Mouse (Mus musculus) heart, embryonic 10.5 days (tissue): ENCODE data around the gene Gli1. TPM values are rescaled to one million over a fixed set of nuclear protein-coding genes. Genes with fewer than 3 reads are reported as not detected.

Experiments used
- DNase-seq: peaks from one replicate; pipeline ENCODE4 v3.0.0-alpha.2; 2017; ENCODE audit warnings: low spot score
- H3K27ac ChIP-seq: fragments of 300-500 bp; sonication (generic); 2 replicates; pipeline ENCODE4 v1.5.1; 2016; ENCODE audit warnings: mild to moderate bottlenecking
- H3K27me3 ChIP-seq: fragments of 300-500 bp; sonication (generic); 2 replicates; pipeline ENCODE4 v1.6.1; 2016; ENCODE audit warnings: mild to moderate bottlenecking; ENCODE audit not compliant: poor library complexity, insufficient read depth, severe bottlenecking
- H3K36me3 ChIP-seq: fragments of 300-500 bp; sonication (generic); 2 replicates; pipeline ENCODE4 v1.6.1; 2016; ENCODE audit warnings: mild to moderate bottlenecking, moderate library complexity
- H3K4me1 ChIP-seq: fragments of 300-500 bp; sonication (generic); 2 replicates; pipeline ENCODE4 v1.6.1; 2016; ENCODE audit warnings: mild to moderate bottlenecking
- H3K4me3 ChIP-seq: fragments of 300-500 bp; sonication (generic); 2 replicates; pipeline ENCODE4 v1.5.1; 2016; ENCODE audit warnings: mild to moderate bottlenecking, moderate library complexity
- H3K9me3 ChIP-seq: fragments of 300-500 bp; sonication (generic); 2 replicates; pipeline ENCODE4 v1.6.1; 2016; ENCODE audit warnings: mild to moderate bottlenecking, moderate library complexity
- WGBS: fragments of 180-500 bp; shearing (Covaris S2); methylation state at CpG from one replicate; pipeline ENCODE4 v1.1.7; 2016; 5-methylcytosine and 5-hydroxymethylcytosine counted together
- polyA plus RNA-seq: library from polyadenylated mRNA; unstranded; fragments of >200 nt; fragmentation: Nextera tagmentation; extraction: Ambion mirVana; gene quantifications from 2 replicates; pipeline ENCODE4 v1.2.1, GENCODE M21; 2016

Gli1 gene
- polyA plus RNA-seq, 1 experiment from 2014 or later: 4.8 TPM

DNA sequence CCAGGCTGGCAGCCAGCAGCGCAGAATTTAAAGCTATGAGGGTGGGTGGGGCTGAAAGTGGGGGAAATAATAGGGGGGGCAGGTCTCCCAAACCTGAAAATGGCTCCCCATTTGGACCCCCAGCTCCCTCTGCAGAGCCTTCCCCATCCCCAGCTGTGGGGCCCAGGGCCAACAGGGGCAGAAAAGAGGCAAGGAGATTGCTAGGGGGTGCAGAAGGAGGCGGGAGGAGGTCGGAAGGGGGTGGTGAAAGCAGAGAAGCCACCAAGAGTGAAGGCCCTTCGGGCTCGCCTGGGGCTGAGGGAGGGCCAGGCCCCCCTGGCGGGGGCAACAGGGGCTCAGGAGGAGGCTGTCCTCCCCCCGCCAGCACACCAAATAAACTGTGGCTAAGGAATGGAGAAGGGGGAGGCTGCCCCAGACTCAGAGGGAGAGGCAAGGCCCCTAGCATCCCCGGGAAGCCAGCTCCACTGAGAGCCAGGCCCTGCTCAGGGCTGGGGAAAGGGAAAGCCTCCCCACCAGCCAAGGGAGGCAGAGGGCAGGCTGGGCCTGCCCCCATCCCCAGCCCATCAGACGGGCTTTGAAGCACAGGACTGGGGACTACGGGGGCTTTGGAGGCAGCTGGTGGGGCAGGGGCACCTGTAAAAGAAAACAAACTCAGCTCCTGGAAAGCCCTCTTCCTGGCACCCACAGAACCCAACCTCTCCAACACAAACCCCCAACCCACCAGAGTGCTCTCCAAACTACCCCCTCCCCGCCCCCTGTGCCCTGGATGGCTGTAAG is 56.9 kb downstream of the Gli1 start:
- Histone ChIP-seq H3K9me3 (no peaks in the 10 kb centered on the region), H3K4me1 (peaks cover 44% of the 10 kb centered on the region), H3K27ac (peak overlapping the region; percentile 6; the same call in 1 of the 2 replicates), H3K27me3 (no peaks in the 10 kb centered on the region), H3K4me3 (no peak overlapping the region), H3K36me3 (peaks cover 77% of the 10 kb centered on the region)
- WGBS: 74% methylated on average over 11 of the region's 11 CpGs
- no peak for DNase-seq

DNA sequence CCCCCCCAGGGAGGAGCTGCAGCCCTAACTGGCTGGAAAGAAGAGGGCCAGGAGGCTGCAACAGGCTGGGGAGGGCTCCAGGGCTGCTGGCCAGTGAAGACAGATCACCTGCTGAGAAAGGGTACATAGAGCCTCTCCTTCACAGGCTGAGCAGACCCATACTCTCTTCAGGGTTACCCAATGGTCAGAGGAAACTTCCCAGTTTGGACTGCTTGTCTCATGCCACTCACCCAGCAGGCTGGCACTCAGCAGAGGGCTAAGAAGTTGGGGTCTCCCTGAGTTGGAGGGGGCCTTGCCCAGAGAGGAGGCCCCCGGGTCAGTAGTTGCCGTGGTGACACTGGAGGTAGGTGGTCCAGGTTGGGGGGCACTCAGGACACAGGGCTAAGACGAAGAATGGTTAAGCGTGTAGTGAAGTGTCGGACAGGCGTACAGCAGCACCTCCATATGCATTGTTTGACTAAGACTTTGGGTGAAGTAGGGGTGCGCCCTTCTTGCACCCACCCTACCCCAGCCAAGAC is 57.6 kb downstream of the Gli1 start:
- H3K36me3 ChIP-seq: peaks cover 85% of the 10 kb centered on the region

DNA sequence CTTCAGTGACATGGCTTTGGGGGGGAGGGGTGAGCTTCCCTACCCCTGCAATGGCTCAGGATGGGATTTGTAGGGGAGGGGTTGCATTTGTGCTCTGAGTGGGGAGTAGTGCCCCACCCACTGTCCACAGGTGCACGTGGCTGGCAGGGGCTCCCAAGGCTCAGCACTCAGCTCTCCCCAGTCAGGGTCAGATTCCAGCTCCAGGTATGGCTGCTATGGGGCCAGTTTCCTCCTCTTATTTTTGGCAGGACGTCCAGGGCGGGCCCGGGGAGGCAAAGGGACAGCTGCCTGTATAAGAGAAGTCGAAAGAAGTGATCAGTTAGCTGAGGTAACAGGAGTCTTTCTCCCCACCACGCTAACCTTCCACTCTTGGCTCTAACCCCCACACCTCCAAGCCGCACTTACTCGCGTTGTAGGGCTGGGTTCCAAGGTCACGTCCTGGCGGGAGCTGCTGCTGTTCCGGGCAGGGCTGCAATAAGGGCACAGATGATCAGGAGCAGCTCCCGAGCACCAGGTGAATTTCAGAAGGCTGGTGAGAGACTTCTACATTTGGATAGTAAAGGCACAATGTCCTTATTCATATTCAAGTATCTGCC is 59.1 kb downstream of the Gli1 start:
- Histone ChIP-seq H3K36me3 (peaks cover 99% of the 10 kb centered on the region), H3K27me3 (no peaks in the 10 kb centered on the region), H3K27ac (no peak overlapping the region), H3K9me3 (no peaks in the 10 kb centered on the region), H3K4me1 (peaks cover 34% of the 10 kb centered on the region), H3K4me3 (no peak overlapping the region)
- DNase-seq: no peak
- 84% methylated on average over 13 of the region's 13 CpGs for WGBS

More for the DNA sequence above, 57.6 kb downstream of the Gli1 start:
- no peak overlapping the region for H3K4me3 ChIP-seq
- DNase-seq: no peak
- H3K9me3 ChIP-seq: no peaks in the 10 kb centered on the region
- H3K27me3 ChIP-seq: no peaks in the 10 kb centered on the region
- 91% methylated on average over 7 of the region's 7 CpGs for WGBS
- peak overlapping the region; percentile 32; the same call in 1 of the 2 replicates for H3K27ac ChIP-seq
- peaks cover 40% of the 10 kb centered on the region for H3K4me1 ChIP-seq

DNA sequence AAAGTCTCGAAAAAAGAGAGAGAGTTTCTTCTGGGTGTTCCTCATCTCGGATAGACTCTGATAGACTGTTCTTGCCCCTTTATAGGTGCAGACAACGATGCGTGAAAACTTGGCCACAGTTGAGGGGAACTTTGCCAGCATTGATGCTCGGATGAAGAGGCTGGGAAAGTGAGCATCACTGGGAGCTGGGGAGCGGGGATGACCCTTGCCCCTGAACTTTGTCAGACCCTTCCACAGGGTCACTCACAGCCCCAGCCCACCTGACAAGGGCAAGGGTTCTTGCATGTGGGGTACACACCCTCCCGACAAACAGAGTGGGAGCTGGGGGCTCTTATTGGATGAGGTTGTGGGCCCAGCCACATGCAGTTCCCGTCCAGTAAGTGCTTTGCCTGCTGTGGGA is 60.5 kb downstream of the Gli1 start:
- peaks cover 20% of the 10 kb centered on the region for H3K4me1 ChIP-seq
- H3K36me3 ChIP-seq: peaks cover 100% of the 10 kb centered on the region
- H3K27me3 ChIP-seq: no peaks in the 10 kb centered on the region
- H3K4me3 ChIP-seq: no peak overlapping the region
- H3K9me3 ChIP-seq: no peaks in the 10 kb centered on the region
- no peak overlapping the region for H3K27ac ChIP-seq
- no peak for DNase-seq
- WGBS: 90% methylated on average over 8 of the region's 8 CpGs

Other genes with a start within 250 kb of the Gli1 start
- 44.4 and 48.8 TPM in 2 replicates for gene Os9, start 220.8 kb downstream of the Gli1 start, polyA plus RNA-seq
- 1.5 and 3.6 TPM in 2 replicates for gene B4galnt1, start 176.7 kb downstream of the Gli1 start, polyA plus RNA-seq
- 9.2 and 12.9 TPM in 2 replicates for gene Slc26a10, start 161.3 kb downstream of the Gli1 start, polyA plus RNA-seq
- gene Arhgef25, start 151.9 kb downstream of the Gli1 start, polyA plus RNA-seq: 21.4 and 28.8 TPM in 2 replicates
- gene Dtx3, start 146.2 kb downstream of the Gli1 start, polyA plus RNA-seq: 78.4 and 91.4 TPM in 2 replicates
- gene Pip4k2c, start 130.4 kb downstream of the Gli1 start, polyA plus RNA-seq: 27.9 and 29.3 TPM in 2 replicates
- 0.41 and 1.4 TPM in 2 replicates for gene Kif5a, start 78.6 kb downstream of the Gli1 start, polyA plus RNA-seq
- 155 and 167 TPM in 2 replicates for gene Dctn2, start 75.6 kb downstream of the Gli1 start, polyA plus RNA-seq
- gene Mbd6, start 53.0 kb downstream of the Gli1 start, polyA plus RNA-seq: 11.3 and 16.9 TPM in 2 replicates
- gene Mars, start 30.2 kb downstream of the Gli1 start, polyA plus RNA-seq: 119 and 140 TPM in 2 replicates
- 0.87 and 3.1 TPM in 2 replicates for gene Arhgap9, start 20.0 kb downstream of the Gli1 start, polyA plus RNA-seq
- 0.04 TPM in 1 of 2 replicates, not detected in the other for gene Inhbe, start 12.4 kb upstream of the Gli1 start, polyA plus RNA-seq
- gene Inhbc, start 28.5 kb upstream of the Gli1 start, polyA plus RNA-seq: 0.31 TPM in 1 of 2 replicates, not detected in the other
- 30.7 and 33.3 TPM in 2 replicates for gene R3hdm2, start 38.4 kb upstream of the Gli1 start, polyA plus RNA-seq
- gene Stac3, start 159.7 kb upstream of the Gli1 start, polyA plus RNA-seq: 0.22 and 0.84 TPM in 2 replicates
- 7.8 and 9.0 TPM in 2 replicates for gene Ndufa4l2, start 173.0 kb upstream of the Gli1 start, polyA plus RNA-seq
- 101 and 126 TPM in 2 replicates for gene Shmt2, start 180.5 kb upstream of the Gli1 start, polyA plus RNA-seq
- 0.16 and 0.33 TPM in 2 replicates for gene Nxph4, start 192.6 kb upstream of the Gli1 start, polyA plus RNA-seq